ENCODE assay signal across 17 mouse cellular contexts in genomic region chr5:125099785-125100350, GRCm38 (mm10).
A peak's percentile ranks its signal among the peaks of the same experiment; 100 is the strongest.
DNase-seq lines count a peak whose midpoint lies in the region; ATAC-seq and TF ChIP-seq lines count a peak whose summit lies in the region.
"Had no signal": no experiment of that assay in that cellular context is flagged by ENCODE, and none has a peak within 500 bp of the region (broad histone marks: within the 10 kb centered on the region; RNA-seq: fewer than 3 reads in every experiment).

No protein-coding gene starts in this region.

- no peak for TF ChIP-seq CTCF in cerebellum, adult 2 months (IDR thresholded peaks at IDR 0.05; ENCODE audit: borderline replicate concordance, insufficient read depth, low read depth, low read length)

- no peak for TF ChIP-seq POLR2A in cerebellum, adult 2 months (IDR thresholded peaks at IDR 0.05; ENCODE audit: borderline replicate concordance, insufficient read depth, low read length)

- 0 out of 2 replicates have a peak overlapping the region, but pooled peaks have one; percentile 1 for H3K9ac ChIP-seq in neural tube, embryonic 15.5 days (replicated peaks)
- H3K9ac ChIP-seq: embryonic facial prominence, embryonic 12.5 days; forebrain, embryonic 15.5 days; heart, embryonic 15.5 days; hindbrain, embryonic 13.5 days had no signal

- WGBS in heart, embryonic 10.5 days: 84% methylated on average over 5 of the region's 5 CpGs
- WGBS in neural tube, embryonic 15.5 days: 92% methylated on average over 5 of the region's 5 CpGs
- 66% methylated on average over 5 of the region's 5 CpGs for WGBS in cerebellum, adult 2 months

- 0 out of 2 replicates have a peak overlapping the region, but pooled peaks have one; percentile 23 for H3K27ac ChIP-seq in heart, embryonic 10.5 days
- H3K27ac ChIP-seq in neural tube, embryonic 15.5 days (replicated peaks): no peak overlapping the region
- H3K27ac ChIP-seq in cerebellum, adult 2 months (ENCODE audit: insufficient read depth, low read length): no peak overlapping the region
- H3K27ac ChIP-seq: embryonic facial prominence, embryonic 12.5 days; forebrain, embryonic 15.5 days; heart, embryonic 15.5 days; hindbrain, embryonic 13.5 days; hindbrain, postnatal 0 days had no signal

- DNase-seq in heart, embryonic 10.5 days (ENCODE audit: low spot score): no peak
- no peak for DNase-seq in heart, adult 9 months (ENCODE audit: low spot score in 2 of 2)
- DNase-seq in neural tube, embryonic 10.5 days (ENCODE audit: extremely low spot score, low spot score): no peak
- peak; percentile 61 for DNase-seq in brain, adult 2 months (ENCODE audit: low read depth, low spot score)
- DNase-seq in cerebellum, adult 2 months: no peak
- DNase-seq: adrenal gland, adult 2 months; adrenal gland, postnatal 25 days; cerebellum, adult 8-10 months; cerebellum, postnatal 14 days; gastrocnemius, postnatal 14 days; heart, postnatal 14 days had no signal

- no peak overlapping the region for H3K4me3 ChIP-seq in heart, embryonic 10.5 days
- no peak overlapping the region for H3K4me3 ChIP-seq in neural tube, embryonic 15.5 days (replicated peaks)
- no peak overlapping the region for H3K4me3 ChIP-seq in cerebellum, adult 2 months (replicated peaks; ENCODE audit: insufficient read depth, low read depth, low read length)
- H3K4me3 ChIP-seq: embryonic facial prominence, embryonic 12.5 days; forebrain, embryonic 15.5 days; heart, embryonic 15.5 days; hindbrain, embryonic 13.5 days had no signal

- H3K9me3 ChIP-seq in heart, embryonic 10.5 days: no peaks in the 10 kb centered on the region
- H3K9me3 ChIP-seq in neural tube, embryonic 15.5 days (replicated peaks): no peaks in the 10 kb centered on the region
- H3K9me3 ChIP-seq: embryonic facial prominence, embryonic 12.5 days; forebrain, embryonic 15.5 days; heart, embryonic 15.5 days; hindbrain, embryonic 13.5 days had no signal

- H3K36me3 ChIP-seq in heart, embryonic 10.5 days: peaks cover 89% of the 10 kb centered on the region
- peaks cover 44% of the 10 kb centered on the region for H3K36me3 ChIP-seq in neural tube, embryonic 15.5 days

- no peaks in the 10 kb centered on the region for H3K27me3 ChIP-seq in heart, embryonic 10.5 days (ENCODE audit: insufficient read depth, poor library complexity, severe bottlenecking)
- H3K27me3 ChIP-seq in neural tube, embryonic 15.5 days (replicated peaks): no peaks in the 10 kb centered on the region
- H3K27me3 ChIP-seq in cerebellum, adult 2 months (ENCODE audit: control insufficient read depth, insufficient read depth, low read length): no peaks in the 10 kb centered on the region
- H3K27me3 ChIP-seq: embryonic facial prominence, embryonic 12.5 days; forebrain, embryonic 15.5 days; heart, embryonic 15.5 days; hindbrain, embryonic 13.5 days had no signal

- peaks cover 64% of the 10 kb centered on the region for H3K4me1 ChIP-seq in heart, embryonic 10.5 days
- peaks cover 59% of the 10 kb centered on the region for H3K4me1 ChIP-seq in neural tube, embryonic 15.5 days
- H3K4me1 ChIP-seq in cerebellum, adult 2 months (ENCODE audit: control insufficient read depth, insufficient read depth, low read length): peaks cover 12% of the 10 kb centered on the region

- ATAC-seq in neural tube, embryonic 15.5 days (ENCODE audit: low FRiP score): no peak
- ATAC-seq: forebrain, embryonic 15.5 days; hindbrain, postnatal 0 days had no signal

- H3K4me2 ChIP-seq in neural tube, embryonic 15.5 days: no peak overlapping the region
- H3K4me2 ChIP-seq: embryonic facial prominence, embryonic 12.5 days; forebrain, embryonic 15.5 days; heart, embryonic 15.5 days; hindbrain, embryonic 13.5 days had no signal
